Comparison of ENCODE assay signal across 19 mouse cellular contexts in the genomic region with DNA sequence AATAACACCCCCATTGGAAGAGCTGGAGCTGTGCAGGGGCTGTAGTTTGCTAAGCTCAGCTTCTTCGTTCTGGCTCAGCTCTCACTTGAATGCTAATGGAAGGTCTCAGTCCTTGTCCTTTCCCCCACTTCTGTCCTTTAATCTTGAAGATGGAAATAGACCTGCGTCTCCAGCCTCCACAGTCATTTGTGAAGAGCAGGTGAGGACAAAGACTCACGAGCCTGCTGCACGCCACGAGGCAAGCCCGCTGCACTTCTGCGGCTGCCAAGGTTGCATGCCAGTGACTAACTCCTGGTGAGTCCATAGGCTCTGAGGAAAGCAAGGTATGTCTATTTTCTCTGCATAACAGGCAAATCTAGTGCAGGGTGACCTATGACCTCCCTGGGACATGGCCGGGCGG.
A peak's percentile ranks its signal among the peaks of the same experiment; 100 is the strongest.
DNase-seq lines count a peak whose midpoint lies in the region; ATAC-seq and TF ChIP-seq lines count a peak whose summit lies in the region.
"Had no signal": no experiment of that assay in that cellular context is flagged by ENCODE, and none has a peak within 500 bp of the region (broad histone marks: within the 10 kb centered on the region; RNA-seq: fewer than 3 reads in every experiment).

No protein-coding gene starts in this region.

- H3K4me2 ChIP-seq in forebrain, embryonic 15.5 days (replicated peaks), result no peak overlapping the region
- no peak overlapping the region for H3K4me2 ChIP-seq in forebrain, postnatal 0 days (ENCODE audit: low read depth)
- H3K4me2 ChIP-seq: heart, embryonic 15.5 days; liver, embryonic 13.5 days had no signal

- no peak overlapping the region for H3K4me3 ChIP-seq in forebrain, embryonic 15.5 days
- no peak overlapping the region for H3K4me3 ChIP-seq in forebrain, embryonic 10.5 days
- no peak overlapping the region for H3K4me3 ChIP-seq in layer of hippocampus, adult 2 months
- peak overlapping the region; percentile 60 for H3K4me3 ChIP-seq in E14TG2a.4 (replicated peaks; ENCODE audit: low read length)
- no peak overlapping the region for H3K4me3 ChIP-seq in forebrain, postnatal 0 days (ENCODE audit: low read depth, low read length)
- H3K4me3 ChIP-seq: gastrocnemius, adult 2 months; heart, embryonic 15.5 days; liver, embryonic 13.5 days had no signal

- no peak for TF ChIP-seq CTCF in layer of hippocampus, adult 2 months (conservative IDR thresholded peaks at IDR 0.05)
- no peak for TF ChIP-seq CTCF in E14TG2a.4 (conservative IDR thresholded peaks at IDR 0.05; ENCODE audit: low read length)
- TF ChIP-seq CTCF in forebrain, postnatal 0 days (IDR thresholded peaks at IDR 0.05; ENCODE audit: low read depth), result no peak

- DNase-seq in forebrain, embryonic 10.5 days (ENCODE audit: extremely low spot score, low spot score), result no peak
- no peak for DNase-seq in layer of hippocampus, adult 2 months (ENCODE audit: low spot score in 2 of 2)
- no peak for DNase-seq in layer of hippocampus, postnatal 36 days
- DNase-seq in forebrain, postnatal 0 days, result no peak
- DNase-seq in kidney, postnatal 14 days, result no peak
- DNase-seq: adrenal gland, adult 2 months; cerebellum, adult 18-20 months; gastrocnemius, adult 2 months; heart, postnatal 36 days; kidney, adult 8-10 months; kidney, postnatal 10 days; liver, embryonic 13.5 days; lung, adult 2 months; retina, postnatal 1 day; spleen, adult 18-20 months had no signal

- no peak overlapping the region for H3K9ac ChIP-seq in forebrain, embryonic 15.5 days (replicated peaks)
- H3K9ac ChIP-seq in forebrain, postnatal 0 days, result no peak overlapping the region
- H3K9ac ChIP-seq: heart, embryonic 15.5 days; liver, embryonic 13.5 days had no signal

- H3K36me3 ChIP-seq in forebrain, embryonic 15.5 days, result no peaks in the 10 kb centered on the region
- no peaks in the 10 kb centered on the region for H3K36me3 ChIP-seq in forebrain, embryonic 10.5 days (replicated peaks)
- H3K36me3 ChIP-seq in E14TG2a.4 (ENCODE audit: insufficient read depth, low read length), result no peaks in the 10 kb centered on the region
- no peaks in the 10 kb centered on the region for H3K36me3 ChIP-seq in forebrain, postnatal 0 days (ENCODE audit: insufficient read depth)
- H3K36me3 ChIP-seq: heart, embryonic 15.5 days; liver, embryonic 13.5 days had no signal

- no peaks in the 10 kb centered on the region for H3K27me3 ChIP-seq in forebrain, embryonic 15.5 days
- no peaks in the 10 kb centered on the region for H3K27me3 ChIP-seq in forebrain, embryonic 10.5 days (ENCODE audit: poor library complexity, severe bottlenecking)
- no peaks in the 10 kb centered on the region for H3K27me3 ChIP-seq in E14TG2a.4 (ENCODE audit: insufficient read depth, low read length)
- H3K27me3 ChIP-seq in forebrain, postnatal 0 days (ENCODE audit: insufficient read depth, low read length), result no peaks in the 10 kb centered on the region

- H3K27ac ChIP-seq in forebrain, embryonic 15.5 days (replicated peaks), result peak overlapping the region; percentile 78
- H3K27ac ChIP-seq in forebrain, embryonic 10.5 days, result no peak overlapping the region; the same call in 1 of the 2 replicates
- H3K27ac ChIP-seq in layer of hippocampus, adult 2 months, result peak overlapping the region; percentile 36; the same call in 1 of the 2 replicates
- H3K27ac ChIP-seq in forebrain, postnatal 0 days (ENCODE audit: low read depth, low read length), result peak overlapping the region; percentile 75
- H3K27ac ChIP-seq: gastrocnemius, adult 2 months; heart, embryonic 15.5 days; liver, embryonic 13.5 days had no signal

- H3K9me3 ChIP-seq in forebrain, embryonic 15.5 days, result no peaks in the 10 kb centered on the region
- no peaks in the 10 kb centered on the region for H3K9me3 ChIP-seq in forebrain, embryonic 10.5 days
- no peaks in the 10 kb centered on the region for H3K9me3 ChIP-seq in E14TG2a.4 (ENCODE audit: low read length)
- no peaks in the 10 kb centered on the region for H3K9me3 ChIP-seq in forebrain, postnatal 0 days (ENCODE audit: low read length)
- H3K9me3 ChIP-seq: heart, embryonic 15.5 days; liver, embryonic 13.5 days had no signal

- peaks cover 80% of the 10 kb centered on the region for H3K4me1 ChIP-seq in forebrain, embryonic 15.5 days
- H3K4me1 ChIP-seq in forebrain, embryonic 10.5 days, result peaks cover 32% of the 10 kb centered on the region
- H3K4me1 ChIP-seq in E14TG2a.4 (replicated peaks; ENCODE audit: low read depth, low read length), result peaks cover 40% of the 10 kb centered on the region
- peaks cover 36% of the 10 kb centered on the region for H3K4me1 ChIP-seq in forebrain, postnatal 0 days (ENCODE audit: insufficient read depth)
- H3K4me1 ChIP-seq: heart, embryonic 15.5 days; liver, embryonic 13.5 days had no signal

- 86% methylated on average over 9 of the region's 9 CpGs for WGBS in forebrain, embryonic 15.5 days
- 90% methylated on average over 9 of the region's 9 CpGs for WGBS in forebrain, embryonic 10.5 days
- WGBS in forebrain, postnatal 0 days, result 68% methylated on average over 9 of the region's 9 CpGs

- ATAC-seq in forebrain, embryonic 15.5 days (replicated peaks), result no peak
- ATAC-seq in forebrain, postnatal 0 days, result no peak
- ATAC-seq: CD4-positive, CD25-positive, alpha-beta regulatory T cell, adult 4 months had no signal
